Mouse (Mus musculus) ovary, postnatal 36 days (tissue): ENCODE measurements around the gene 4933417A18Rik.
"Not testable (repeated sequence)": the region's sequence is repeated elsewhere in the genome, so short reads cannot be mapped to it uniquely, and the experiment has no call there.

ENCODE experiments used
- DNase-seq: peaks from one replicate; pipeline ENCODE4 v3.0.0; 2022; ENCODE audit warnings: low spot score, mixed read lengths

4933417A18Rik gene

DNA sequence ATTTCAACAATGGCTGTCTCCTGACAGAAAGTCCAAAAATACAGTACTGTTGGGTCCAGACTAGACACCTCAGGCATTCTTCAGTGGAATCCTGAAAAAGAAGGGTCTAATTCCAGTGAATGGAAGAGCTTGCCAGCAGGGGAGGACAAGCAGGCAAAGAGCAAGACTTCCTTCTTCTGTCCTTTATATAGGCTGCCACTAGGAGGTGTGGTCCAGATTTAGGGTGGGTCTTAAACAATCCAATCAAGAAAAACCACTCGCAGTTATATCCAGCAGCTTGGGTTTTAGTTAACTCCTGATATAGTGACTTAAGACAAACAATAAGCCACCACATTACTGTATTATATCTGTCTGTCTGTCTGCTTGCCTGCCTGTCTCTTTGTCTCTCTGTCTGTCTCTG lies 49.6 kb downstream of the 4933417A18Rik start:
- no peak for DNase-seq

DNA sequence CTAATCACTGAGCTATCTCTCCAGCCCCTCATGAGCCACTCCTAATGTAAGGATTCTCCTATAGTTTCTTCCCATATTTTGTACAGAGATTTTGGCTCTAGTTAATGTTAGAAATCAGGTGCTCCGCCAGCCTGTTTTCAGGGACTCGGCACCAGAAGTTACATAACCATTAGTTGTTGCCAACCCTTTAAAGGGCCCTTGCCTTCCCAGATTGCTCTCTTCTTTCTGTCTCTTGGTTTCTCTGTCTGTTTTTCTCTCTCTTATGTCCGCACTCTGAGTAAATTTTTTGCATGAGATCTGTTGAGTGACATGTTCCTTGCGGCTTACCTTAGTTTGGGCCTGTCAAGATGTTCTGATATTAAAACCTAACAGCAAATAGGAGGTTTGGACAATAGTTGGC lies 51.9 kb downstream of the 4933417A18Rik start:
- no peak for DNase-seq

DNA sequence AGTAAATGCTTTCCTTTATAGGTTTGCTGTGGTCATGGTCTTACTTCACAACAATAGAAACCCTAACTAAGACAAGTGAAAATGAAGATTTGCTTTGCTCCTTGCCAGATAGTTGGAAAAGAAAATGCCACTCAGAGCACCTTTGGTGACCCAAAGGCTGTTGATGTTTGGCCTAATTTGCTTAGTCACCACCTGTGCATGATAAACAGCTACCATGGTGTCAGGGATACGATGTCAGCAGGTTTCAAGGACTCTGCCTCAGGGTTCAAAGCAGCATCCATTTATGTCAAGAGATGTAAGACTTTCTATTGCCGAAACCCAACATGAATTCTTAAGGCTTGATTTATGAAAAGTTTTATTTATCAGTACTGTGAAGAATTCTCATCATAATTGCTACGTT lies 53.2 kb downstream of the 4933417A18Rik start:
- DNase-seq = no peak

DNA sequence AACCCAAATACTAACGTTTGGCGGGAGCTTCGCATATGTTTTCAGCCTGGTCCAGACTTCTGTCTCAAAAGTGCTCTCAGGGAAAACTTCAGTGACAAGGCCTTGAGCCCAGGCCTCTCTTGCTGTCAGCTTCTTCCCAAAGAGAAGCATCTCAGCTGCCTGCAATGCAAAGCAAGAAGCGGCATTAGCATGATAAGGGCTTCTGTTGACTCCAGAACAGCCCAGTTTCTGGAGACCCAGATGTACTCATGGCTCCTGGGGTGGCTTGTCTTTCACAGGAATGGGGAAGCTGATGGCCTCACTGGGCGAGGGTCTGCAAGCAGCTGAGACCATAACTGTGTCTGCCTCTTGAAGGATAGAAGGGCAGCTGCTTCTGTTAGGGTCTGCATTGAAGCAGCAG lies 54.4 kb downstream of the 4933417A18Rik start:
- not testable (repeated sequence) for DNase-seq

DNA sequence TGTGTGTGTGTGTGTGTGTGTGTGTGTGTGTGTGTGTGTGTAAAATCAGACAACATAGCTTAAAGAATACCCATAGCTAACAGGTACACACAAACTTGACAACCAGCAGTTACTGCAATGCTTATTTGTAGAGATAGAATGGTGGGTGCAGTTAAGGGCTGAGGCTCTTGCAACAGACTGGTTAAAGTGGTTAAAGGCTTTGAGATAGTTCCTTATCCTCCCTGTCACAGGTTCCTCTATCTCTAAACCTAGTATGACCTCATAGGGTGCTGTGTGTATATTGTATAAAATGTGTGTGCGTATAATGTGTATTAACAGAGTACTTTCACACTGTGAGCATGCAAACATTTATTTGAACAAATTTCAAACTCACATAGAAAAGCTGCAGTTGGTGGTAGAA lies 59.3 kb downstream of the 4933417A18Rik start:
- not testable (repeated sequence) for DNase-seq

DNA sequence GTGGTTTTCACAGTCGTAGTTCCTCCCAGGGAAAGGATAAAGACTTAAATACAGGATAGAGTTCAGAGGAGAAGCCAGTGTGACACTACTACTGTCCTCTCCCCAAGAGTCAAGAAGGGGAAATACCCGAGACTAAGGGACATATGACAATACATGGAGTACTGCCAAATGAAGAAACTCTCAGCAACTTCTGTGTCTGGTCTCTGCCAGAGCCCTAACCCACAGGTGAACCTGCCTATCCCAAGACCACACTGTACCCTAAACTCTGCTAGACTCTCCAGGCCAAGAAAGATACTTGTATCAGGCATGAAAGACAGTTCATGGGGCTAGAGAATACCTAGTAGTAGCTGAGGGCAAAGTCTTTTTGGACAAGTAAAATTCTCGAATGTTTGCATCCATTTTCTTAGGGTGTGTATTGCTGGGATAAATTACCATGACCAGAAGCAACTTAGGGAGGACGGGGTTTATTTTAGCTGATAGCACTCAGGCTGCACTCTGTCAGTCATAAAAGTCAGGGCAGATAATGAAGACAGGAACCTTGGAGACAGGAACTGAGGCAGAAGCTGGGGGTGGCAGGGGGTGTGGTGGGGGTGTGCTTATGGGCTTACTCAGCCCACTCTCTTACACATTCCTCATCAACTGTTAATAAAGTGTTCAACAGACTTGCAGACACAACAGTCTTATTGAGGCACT lies 67.5 kb downstream of the 4933417A18Rik start:
- no peak for DNase-seq

DNA sequence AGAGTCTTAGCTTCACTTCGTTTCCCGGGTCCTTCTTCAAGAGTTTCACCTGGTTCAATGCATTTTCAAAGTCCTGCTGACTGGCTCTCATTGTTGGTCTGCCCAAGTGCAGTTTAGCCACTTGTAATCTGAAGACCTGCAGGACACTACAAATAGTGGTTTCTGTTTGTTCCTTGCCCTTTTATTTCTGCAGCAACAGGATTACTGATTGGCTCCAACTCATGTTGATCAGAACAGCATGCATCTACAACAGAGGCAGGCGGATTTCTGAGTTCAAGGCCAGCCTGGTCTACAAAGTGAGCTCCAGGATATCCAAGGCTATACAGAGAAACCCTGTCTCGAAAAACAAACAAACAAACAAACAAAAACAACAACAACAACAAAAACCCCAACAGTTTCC lies 68.9 kb downstream of the 4933417A18Rik start:
- DNase-seq = no peak

DNA sequence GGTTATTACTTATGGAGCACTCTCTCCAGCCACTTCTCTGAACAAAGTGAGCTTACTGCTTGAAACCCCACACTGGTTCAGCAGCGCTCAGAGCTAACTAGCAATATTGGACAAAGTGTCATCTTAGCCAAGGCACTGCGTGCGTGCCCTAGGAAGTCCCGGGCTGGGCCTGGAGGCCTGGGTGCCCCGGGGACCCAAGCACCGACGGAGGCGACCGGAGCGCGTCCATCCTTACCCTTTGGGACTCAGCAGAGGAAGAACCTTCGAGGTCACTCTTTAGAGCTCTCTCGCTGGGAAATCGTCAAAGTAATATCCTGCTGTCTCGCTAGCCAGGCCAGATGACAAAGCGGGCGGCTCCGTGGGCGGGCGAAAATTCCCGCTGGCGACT lies 69.4 kb downstream of the 4933417A18Rik start:
- DNase-seq = no peak

DNA sequence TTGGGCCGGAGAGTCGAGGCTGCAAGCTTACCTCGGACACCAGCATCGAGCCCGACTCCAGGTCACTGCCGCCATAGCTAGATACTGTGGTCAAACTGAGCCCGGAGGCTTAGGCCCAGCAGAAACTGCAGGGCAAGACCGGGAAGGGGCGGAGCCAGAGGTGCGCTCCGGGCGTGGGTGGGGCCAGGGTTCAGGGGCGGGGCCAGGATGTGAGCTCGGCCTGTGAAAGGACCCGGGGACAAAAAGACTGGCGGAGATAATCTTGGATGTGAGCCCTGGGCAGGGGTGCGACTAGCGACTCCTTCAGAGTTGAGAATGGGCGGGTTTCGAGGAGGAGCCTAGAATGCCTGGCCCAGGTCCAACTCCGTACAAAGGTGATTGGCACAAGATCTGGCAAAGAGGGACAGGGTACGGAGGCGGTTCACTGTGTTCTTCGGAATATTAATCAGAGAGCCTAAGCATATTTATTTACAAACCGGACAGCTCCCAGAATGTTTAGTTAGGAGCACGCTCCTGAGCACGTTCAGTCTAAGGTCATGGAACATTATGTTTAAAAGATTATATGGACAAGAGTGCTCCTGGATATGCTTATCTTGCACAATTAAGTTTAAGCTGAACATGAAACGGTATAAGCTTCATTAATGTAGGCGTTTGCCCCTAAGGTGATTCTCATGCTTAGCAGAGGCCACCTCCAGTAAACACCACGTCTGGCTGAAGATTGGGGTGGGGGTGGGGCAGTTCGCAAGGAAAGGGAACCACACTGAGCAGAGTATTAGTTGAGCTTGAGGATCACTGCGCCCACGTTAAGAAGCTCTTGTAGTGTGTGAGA lies 70.0 kb downstream of the 4933417A18Rik start:
- peak; percentile 96 for DNase-seq

DNA sequence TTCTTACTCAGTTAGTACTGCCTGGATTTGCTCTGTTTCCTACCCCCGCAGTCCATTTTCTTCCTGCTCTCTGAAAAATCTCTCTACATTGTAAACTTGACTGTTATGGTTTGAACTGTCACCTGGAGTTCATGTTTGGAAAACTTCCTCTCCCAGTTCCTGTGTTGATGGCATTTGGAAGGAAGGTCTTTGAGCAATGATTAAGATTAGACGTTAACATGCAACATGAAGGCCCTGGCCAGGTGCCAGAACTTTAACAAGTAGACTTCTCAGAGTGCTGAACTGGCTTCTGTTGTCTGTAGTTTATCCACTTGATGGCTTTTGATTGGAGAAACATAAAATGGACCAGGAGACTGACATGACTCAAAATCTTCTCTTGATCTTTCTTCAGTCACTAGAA lies 71.7 kb downstream of the 4933417A18Rik start:
- DNase-seq = no peak
